Mouse (Mus musculus): ENCODE data around the gene 1110002E22Rik. TPM values are rescaled to one million over a fixed set of nuclear protein-coding genes. Genes with fewer than 3 reads are reported as not detected.

Gene 1110002E22Rik
- 0.74 and 0.78 TPM in 2 replicates for polyA plus RNA-seq (2015; fragmentation: Nextera tagmentation; extraction: Ambion mirVana)

- peak; percentile 20; the same call in 1 of the 2 replicates for ATAC-seq (replicated peaks; ENCODE audit: low FRiP score)
- peak within 1 kb of the TSS; percentile 61; the same call in 1 of the 2 replicates for H3K4me2 ChIP-seq
- H3K9me3 ChIP-seq (replicated peaks): no peaks in the 10 kb centered on the region
- H3K27me3 ChIP-seq: peaks cover 11% of the 10 kb centered on the region
- H3K4me1 ChIP-seq: peaks cover 38% of the 10 kb centered on the region
- H3K27ac ChIP-seq: peak within 1 kb of the TSS; percentile 82
- no peak within 1 kb of the TSS; the same call in 1 of the 2 replicates for H3K9ac ChIP-seq
- no peak within 1 kb of the TSS for H3K4me3 ChIP-seq (replicated peaks)
- no peaks in the 10 kb centered on the region for H3K36me3 ChIP-seq
- 76% methylated on average over 33 of the region's 33 CpGs for WGBS
Measured at GRCm38 (mm10) chr3:138064732-138065645, at the start of gene 1110002E22Rik. Gene 1110002E22Rik (plus strand): TSS chr3:138065052.

GRCm38 (mm10) chr3:138016810-138017209 lies 48.0 kb upstream of the 1110002E22Rik start:
- no peaks in the 10 kb centered on the region for H3K4me1 ChIP-seq
- H3K27ac ChIP-seq: 0 out of 2 replicates have a peak overlapping the region, but pooled peaks have one; percentile 22
- no peak overlapping the region for H3K4me2 ChIP-seq
- H3K4me3 ChIP-seq (replicated peaks): no peak overlapping the region
- no peak overlapping the region for H3K9ac ChIP-seq
- H3K36me3 ChIP-seq: no peaks in the 10 kb centered on the region
- H3K9me3 ChIP-seq (replicated peaks): no peaks in the 10 kb centered on the region
- H3K27me3 ChIP-seq: no peaks in the 10 kb centered on the region
- 0 out of 2 replicates have a peak, but pooled peaks have one; percentile 15 for ATAC-seq (replicated peaks; ENCODE audit: low FRiP score)
- WGBS: 69% methylated on average over 12 of the region's 12 CpGs

DNA sequence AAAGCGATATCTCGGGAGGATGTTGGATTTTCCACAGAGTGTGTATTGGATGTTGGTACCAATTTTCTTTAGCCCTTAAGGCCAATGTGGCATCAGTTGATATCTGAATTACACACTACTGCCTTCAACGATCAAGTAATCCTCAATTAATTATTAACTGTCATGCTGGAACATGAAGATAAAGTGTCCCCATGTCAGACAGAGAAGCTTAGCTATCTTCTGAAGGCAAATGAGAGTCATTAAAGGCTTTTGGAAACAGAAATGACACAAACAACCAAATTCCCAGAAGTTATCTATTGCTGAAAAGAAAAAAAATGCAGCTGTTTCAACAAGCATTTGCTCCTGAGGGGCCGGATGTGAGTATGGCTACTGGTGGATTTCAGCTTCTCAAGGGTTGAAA lies 42.8 kb upstream of the 1110002E22Rik start:
- Histone ChIP-seq H3K4me2 (no peak overlapping the region), H3K4me3 (replicated peaks) (no peak overlapping the region), H3K27ac (no peak overlapping the region), H3K36me3 (no peaks in the 10 kb centered on the region), H3K27me3 (no peaks in the 10 kb centered on the region), H3K9ac (no peak overlapping the region), H3K4me1 (0 out of 2 replicates have a peak, but pooled peaks cover 4% of the 10 kb centered on the region), H3K9me3 (replicated peaks) (no peaks in the 10 kb centered on the region)
- WGBS: 67% methylated on average over 4 of the region's 4 CpGs
- ATAC-seq (replicated peaks; ENCODE audit: low FRiP score): no peak

GRCm38 (mm10) chr3:138022651-138023050 lies 42.2 kb upstream of the 1110002E22Rik start:
- H3K27ac ChIP-seq: no peak overlapping the region
- ATAC-seq (replicated peaks; ENCODE audit: low FRiP score): no peak
- 90% methylated on average over 4 of the region's 4 CpGs for WGBS
- H3K36me3 ChIP-seq: no peaks in the 10 kb centered on the region
- no peaks in the 10 kb centered on the region for H3K9me3 ChIP-seq (replicated peaks)
- 0 out of 2 replicates have a peak, but pooled peaks cover 4% of the 10 kb centered on the region for H3K4me1 ChIP-seq
- H3K4me2 ChIP-seq: no peak overlapping the region
- H3K4me3 ChIP-seq (replicated peaks): no peak overlapping the region
- H3K9ac ChIP-seq: no peak overlapping the region
- no peaks in the 10 kb centered on the region for H3K27me3 ChIP-seq

DNA sequence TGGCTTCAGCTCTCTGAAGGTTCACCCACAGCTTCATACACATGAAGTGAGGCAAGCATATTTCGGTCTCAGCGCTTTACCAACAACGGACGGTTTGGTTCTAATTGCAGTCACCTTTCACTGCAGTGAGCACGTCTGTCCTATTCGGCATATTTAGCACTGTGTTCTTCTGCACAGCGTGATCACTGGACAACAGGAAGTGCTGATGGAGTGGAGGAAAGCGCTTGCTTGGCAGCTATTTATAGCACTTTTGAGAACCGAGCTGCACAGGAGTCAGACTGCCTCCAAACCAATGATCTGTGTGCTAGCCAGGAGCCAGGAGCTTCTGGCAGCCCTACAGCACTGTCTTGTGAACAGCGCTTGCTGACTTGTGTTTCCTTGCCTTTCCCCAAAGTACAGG lies 38.6 kb upstream of the 1110002E22Rik start:
- H3K27ac ChIP-seq: no peak overlapping the region
- H3K36me3 ChIP-seq: no peaks in the 10 kb centered on the region
- H3K4me3 ChIP-seq (replicated peaks): no peak overlapping the region
- 0 out of 2 replicates have a peak, but pooled peaks cover 4% of the 10 kb centered on the region for H3K4me1 ChIP-seq
- H3K9me3 ChIP-seq (replicated peaks): no peaks in the 10 kb centered on the region
- no peak overlapping the region for H3K9ac ChIP-seq
- H3K4me2 ChIP-seq: no peak overlapping the region
- WGBS: 69% methylated on average over 10 of the region's 10 CpGs
- ATAC-seq (replicated peaks; ENCODE audit: low FRiP score): no peak
- no peaks in the 10 kb centered on the region for H3K27me3 ChIP-seq

GRCm38 (mm10) chr3:138027575-138028362 lies 37.1 kb upstream of the 1110002E22Rik start:
- Histone ChIP-seq H3K4me1 (0 out of 2 replicates have a peak, but pooled peaks cover 4% of the 10 kb centered on the region), H3K36me3 (no peaks in the 10 kb centered on the region), H3K4me3 (replicated peaks) (no peak overlapping the region), H3K4me2 (no peak overlapping the region), H3K27me3 (no peaks in the 10 kb centered on the region), H3K27ac (no peak overlapping the region), H3K9ac (no peak overlapping the region), H3K9me3 (replicated peaks) (no peaks in the 10 kb centered on the region)
- 76% methylated on average over 5 of the region's 5 CpGs for WGBS
- no peak for ATAC-seq (replicated peaks; ENCODE audit: low FRiP score)

GRCm38 (mm10) chr3:138029351-138029750 lies 35.5 kb upstream of the 1110002E22Rik start:
- 84% methylated on average over 5 of the region's 5 CpGs for WGBS
- Histone ChIP-seq H3K27ac (no peak overlapping the region), H3K36me3 (no peaks in the 10 kb centered on the region), H3K4me1 (0 out of 2 replicates have a peak, but pooled peaks cover 4% of the 10 kb centered on the region), H3K4me2 (no peak overlapping the region), H3K4me3 (replicated peaks) (no peak overlapping the region), H3K9me3 (replicated peaks) (no peaks in the 10 kb centered on the region), H3K9ac (no peak overlapping the region), H3K27me3 (no peaks in the 10 kb centered on the region)
- ATAC-seq (replicated peaks; ENCODE audit: low FRiP score): no peak

DNA sequence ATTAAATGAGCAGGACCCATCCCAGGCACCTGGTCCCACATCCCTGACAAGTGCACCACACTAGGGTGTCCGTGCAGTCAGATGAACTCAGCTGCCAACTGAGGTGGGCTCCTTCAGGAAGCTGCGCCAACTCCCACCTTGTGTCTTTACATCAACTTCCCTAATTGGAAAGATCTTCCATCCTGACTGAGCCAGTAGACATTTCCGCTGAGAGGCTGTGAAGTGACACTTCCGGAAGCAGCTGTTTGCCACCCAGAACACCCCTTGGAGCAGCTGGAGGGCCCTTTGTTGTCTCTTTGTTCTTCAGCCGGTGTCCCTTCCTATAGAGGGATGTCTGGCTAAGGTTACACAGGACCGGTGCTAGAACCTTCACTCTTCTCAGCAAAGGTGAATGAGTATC lies 34.3 kb upstream of the 1110002E22Rik start:
- Histone ChIP-seq H3K27ac (no peak overlapping the region), H3K27me3 (no peaks in the 10 kb centered on the region), H3K4me3 (replicated peaks) (no peak overlapping the region), H3K36me3 (no peaks in the 10 kb centered on the region), H3K9me3 (replicated peaks) (no peaks in the 10 kb centered on the region), H3K4me1 (0 out of 2 replicates have a peak, but pooled peaks cover 4% of the 10 kb centered on the region), H3K9ac (no peak overlapping the region), H3K4me2 (no peak overlapping the region)
- ATAC-seq (replicated peaks; ENCODE audit: low FRiP score): no peak
- 67% methylated on average over 6 of the region's 6 CpGs for WGBS

GRCm38 (mm10) chr3:138033986-138034385 lies 30.9 kb upstream of the 1110002E22Rik start:
- Histone ChIP-seq H3K9me3 (replicated peaks) (no peaks in the 10 kb centered on the region), H3K9ac (no peak overlapping the region), H3K4me3 (replicated peaks) (no peak overlapping the region), H3K27ac (no peak overlapping the region), H3K4me2 (no peak overlapping the region), H3K27me3 (no peaks in the 10 kb centered on the region), H3K36me3 (no peaks in the 10 kb centered on the region), H3K4me1 (no peaks in the 10 kb centered on the region)
- 76% methylated on average over 6 of the region's 6 CpGs for WGBS
- ATAC-seq (replicated peaks; ENCODE audit: low FRiP score): no peak

GRCm38 (mm10) chr3:138040938-138041337 lies 23.9 kb upstream of the 1110002E22Rik start:
- Histone ChIP-seq H3K9ac (no peak overlapping the region), H3K36me3 (no peaks in the 10 kb centered on the region), H3K27ac (no peak overlapping the region), H3K4me2 (no peak overlapping the region), H3K4me1 (peaks cover 12% of the 10 kb centered on the region; the same call in 1 of the 2 replicates), H3K4me3 (replicated peaks) (no peak overlapping the region), H3K9me3 (replicated peaks) (no peaks in the 10 kb centered on the region), H3K27me3 (no peaks in the 10 kb centered on the region)
- WGBS: 82% methylated on average over 2 of the region's 2 CpGs
- ATAC-seq (replicated peaks; ENCODE audit: low FRiP score): no peak

- 0 out of 2 replicates have a peak, but pooled peaks have one; percentile 55 for ATAC-seq (replicated peaks; ENCODE audit: low FRiP score)
- H3K27me3 ChIP-seq: no peaks in the 10 kb centered on the region
- H3K4me1 ChIP-seq: peaks cover 12% of the 10 kb centered on the region; the same call in 1 of the 2 replicates
- H3K36me3 ChIP-seq: no peaks in the 10 kb centered on the region
- H3K9ac ChIP-seq: no peak overlapping the region
- no peak overlapping the region for H3K27ac ChIP-seq
- no peaks in the 10 kb centered on the region for H3K9me3 ChIP-seq (replicated peaks)
- H3K4me3 ChIP-seq (replicated peaks): no peak overlapping the region
- H3K4me2 ChIP-seq: no peak overlapping the region
- WGBS: 56% methylated on average over 3 of the region's 3 CpGs
Measured at GRCm38 (mm10) chr3:138041591-138042301, 23.1 kb upstream of the 1110002E22Rik start.

Measured in kidney, embryonic 15.5 days (tissue).